Mouse (Mus musculus): Measurements from ENCODE around the gene Tnnt3.

DNA sequence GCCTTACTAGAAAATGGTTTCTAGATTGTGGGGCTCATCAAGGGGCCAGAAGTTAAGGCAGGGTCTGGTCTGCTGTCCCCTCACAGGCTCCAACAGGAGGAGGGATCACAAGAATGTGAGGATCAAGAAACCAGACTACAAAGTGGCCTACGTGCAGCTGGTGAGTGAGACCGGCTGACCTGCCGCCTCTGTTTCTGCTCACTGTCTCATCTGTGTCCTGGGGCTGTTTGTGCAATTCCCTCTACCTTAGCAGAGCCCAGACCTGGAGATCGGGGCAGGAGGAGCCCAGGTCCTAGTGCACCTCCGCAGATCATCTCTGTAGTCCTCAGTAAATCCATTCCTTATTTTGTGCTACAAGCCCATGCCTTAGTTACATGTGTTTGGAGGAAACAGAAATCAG lies 38.5 kb downstream of the Tnnt3 start:
- TF ChIP-seq CTCF (conservative IDR thresholded peaks at IDR 0.05; ENCODE audit: low read length) (no peak), NANOG (IDR thresholded peaks at IDR 0.05; ENCODE audit: borderline replicate concordance, low read length) (no peak), POU5F1 (IDR thresholded peaks at IDR 0.05; ENCODE audit: borderline replicate concordance, low read length) (no peak)
